Mouse (Mus musculus): Measurements from ENCODE around the gene Nup62. TPM values are rescaled to one million over a fixed set of nuclear protein-coding genes. Genes with fewer than 3 reads are reported as not detected.

The Nup62 gene
- polyA plus RNA-seq (2021; fragmentation: Nextera tagmentation) = 9.7 and 11.8 TPM in 2 replicates
- long read RNA-seq, experiment 1, transcript Nup62-201 (2 exons, 2,722 nt) = major isoform, 56 of 57 reads
- long read RNA-seq, experiment 1, partial matches to known transcripts = 0 of 57 reads
- long read RNA-seq, experiment 1, other reads (novel, unspliced or antisense) = 0 of 57 reads
- long read RNA-seq, experiment 2, partial matches to known transcripts = 13 of 14 reads
- long read RNA-seq, experiment 2, other reads (novel, unspliced or antisense) = 0 of 14 reads

DNA sequence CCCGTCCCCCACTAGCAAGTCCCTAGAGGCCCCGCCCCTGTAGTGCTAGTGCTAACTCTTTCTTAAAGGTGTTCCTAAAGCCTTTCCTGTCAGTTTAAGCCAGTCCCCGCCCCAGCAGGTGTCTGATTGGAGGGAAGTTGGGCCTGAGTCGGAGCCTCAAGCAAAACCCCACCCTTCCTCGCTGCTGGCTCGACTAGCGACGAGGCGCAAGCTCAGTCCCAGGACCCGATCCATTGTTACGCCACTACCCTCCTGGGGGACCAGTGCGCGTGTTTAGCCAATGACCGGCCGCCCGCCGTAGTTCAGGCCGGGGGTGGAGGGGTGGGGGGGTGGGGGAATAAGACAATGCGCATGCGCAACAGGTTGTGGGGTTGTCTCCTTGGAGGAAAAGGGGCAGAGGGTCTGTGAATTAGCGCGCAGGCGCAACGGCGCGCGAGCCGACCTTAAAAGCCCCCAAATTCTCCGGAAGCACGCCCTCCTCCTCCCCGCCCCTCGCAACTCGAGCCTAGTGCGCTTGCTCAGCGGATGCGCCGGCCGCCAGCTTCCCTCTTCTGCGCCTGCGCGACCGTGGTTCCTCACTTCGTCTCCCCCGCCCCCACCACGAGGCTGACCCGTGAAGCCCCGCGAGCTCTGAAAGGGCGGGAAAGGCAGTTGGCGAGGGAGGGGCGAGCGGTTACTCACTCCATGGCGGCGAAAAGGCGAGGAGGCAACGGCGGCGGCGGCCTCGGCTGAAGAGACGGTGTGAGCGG lies at the start of gene Nup62, which contains the start of gene Il4i1:
Gene Nup62 (plus strand): TSS at position 368 of the 749 bp plus-strand sequence.
Gene Il4i1 (plus strand): TSS at position 667 of the 749 bp plus-strand sequence.

DNA sequence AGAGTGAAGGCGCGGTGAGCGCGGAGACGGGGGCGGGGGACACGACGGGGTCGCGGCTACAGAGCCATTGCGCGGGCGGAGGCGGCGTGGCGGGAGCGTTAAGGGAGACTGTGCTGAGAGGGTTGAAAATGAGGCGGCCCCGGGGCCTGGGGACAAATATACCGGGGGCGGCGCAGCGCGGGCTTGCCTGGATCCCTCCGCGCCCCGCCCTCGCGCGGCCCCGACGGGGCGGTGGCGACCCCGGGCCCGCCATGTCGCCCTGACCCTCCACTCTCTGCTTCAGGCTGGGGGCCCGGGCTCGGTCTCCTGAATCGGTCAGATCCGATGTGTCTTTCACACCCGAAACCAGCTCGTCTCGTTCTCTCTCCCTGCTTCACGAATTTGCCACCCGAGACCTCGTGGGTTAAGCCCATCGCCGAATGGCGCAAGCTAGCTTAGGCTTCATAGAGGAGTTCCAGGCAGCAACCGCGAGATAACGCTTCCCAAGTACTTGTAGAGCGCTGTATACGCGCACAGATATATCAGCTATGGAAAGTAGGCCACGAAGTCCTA lies 658 bp downstream of the Nup62 start, which contains the start of gene Atf5:
Gene Atf5 (minus strand): TSS at position 189 of the 552 bp plus-strand sequence.

DNA sequence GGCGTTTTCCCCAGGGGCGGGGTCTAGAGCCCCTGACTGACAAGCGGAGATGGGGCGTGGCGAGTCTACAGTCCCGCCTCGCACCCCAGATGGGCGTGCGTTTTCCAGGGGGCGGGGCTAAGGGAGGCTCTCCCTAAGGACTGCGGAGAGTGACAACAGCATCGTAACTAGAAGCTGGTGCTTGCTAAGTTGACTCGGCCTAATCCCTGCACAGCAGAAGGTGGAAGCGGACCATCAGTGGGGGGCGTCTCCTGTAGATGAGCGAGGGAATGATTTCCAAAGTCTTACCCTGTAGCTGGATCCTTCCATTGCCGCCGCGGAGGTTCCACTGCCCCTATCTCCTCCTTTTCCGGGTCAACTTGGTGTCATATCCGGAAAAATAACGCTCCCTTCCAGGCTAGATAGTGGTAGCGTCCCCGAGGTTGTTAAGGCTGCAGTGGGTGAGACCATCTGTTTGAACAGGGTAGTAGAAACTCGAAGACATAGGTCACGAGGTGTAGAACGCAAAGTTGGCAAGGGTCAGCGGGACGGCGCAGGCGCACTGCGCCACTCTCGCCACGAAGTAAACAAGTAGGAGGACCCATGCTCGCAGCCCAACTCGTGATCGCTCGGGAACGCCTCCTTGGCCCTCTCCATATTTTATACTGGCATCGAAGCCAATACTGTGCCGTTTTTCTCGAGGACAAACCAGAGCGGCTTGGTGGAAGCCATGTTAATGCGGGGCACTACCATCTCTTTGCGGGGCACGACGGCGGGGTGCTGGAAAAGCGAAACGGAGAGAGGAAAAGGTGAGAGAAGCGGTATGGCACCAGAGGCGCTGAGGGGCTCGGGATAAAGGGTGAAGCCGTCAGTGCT lies 32.9 kb downstream of the Nup62 start, which contains the start of the genes Akt1s1 and Tbc1d17:
Gene Akt1s1 (plus strand): TSS at position 431 of the 855 bp plus-strand sequence.
Gene Tbc1d17 (minus strand): TSS at position 519 of the 855 bp plus-strand sequence.

DNA sequence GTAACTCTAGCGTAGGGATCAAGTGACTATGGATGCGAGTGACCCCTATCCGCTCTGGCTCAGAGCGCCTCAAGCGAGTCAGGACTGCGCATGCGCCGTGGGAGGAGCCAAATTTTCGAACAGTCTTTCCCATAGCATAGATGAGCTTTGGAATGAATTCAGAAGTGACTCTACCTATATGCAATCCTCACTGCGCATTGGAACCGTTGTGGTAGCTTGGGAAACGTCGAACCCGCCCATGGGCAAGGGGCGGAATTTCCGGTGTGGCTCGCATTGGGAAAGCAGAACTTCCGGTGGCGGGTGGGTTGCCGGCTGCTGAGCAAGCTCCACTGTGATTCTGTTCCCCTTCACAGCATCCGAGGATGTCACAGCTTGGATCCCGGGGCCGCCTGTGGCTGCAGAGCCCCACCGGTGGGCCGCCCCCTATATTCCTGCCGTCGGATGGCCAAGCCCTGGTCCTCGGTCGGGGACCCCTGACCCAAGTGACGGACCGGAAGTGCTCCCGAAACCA lies 41.2 kb downstream of the Nup62 start, which contains the start of gene Pnkp:
Gene Pnkp (plus strand): TSS at position 98 of the 511 bp plus-strand sequence.

DNA sequence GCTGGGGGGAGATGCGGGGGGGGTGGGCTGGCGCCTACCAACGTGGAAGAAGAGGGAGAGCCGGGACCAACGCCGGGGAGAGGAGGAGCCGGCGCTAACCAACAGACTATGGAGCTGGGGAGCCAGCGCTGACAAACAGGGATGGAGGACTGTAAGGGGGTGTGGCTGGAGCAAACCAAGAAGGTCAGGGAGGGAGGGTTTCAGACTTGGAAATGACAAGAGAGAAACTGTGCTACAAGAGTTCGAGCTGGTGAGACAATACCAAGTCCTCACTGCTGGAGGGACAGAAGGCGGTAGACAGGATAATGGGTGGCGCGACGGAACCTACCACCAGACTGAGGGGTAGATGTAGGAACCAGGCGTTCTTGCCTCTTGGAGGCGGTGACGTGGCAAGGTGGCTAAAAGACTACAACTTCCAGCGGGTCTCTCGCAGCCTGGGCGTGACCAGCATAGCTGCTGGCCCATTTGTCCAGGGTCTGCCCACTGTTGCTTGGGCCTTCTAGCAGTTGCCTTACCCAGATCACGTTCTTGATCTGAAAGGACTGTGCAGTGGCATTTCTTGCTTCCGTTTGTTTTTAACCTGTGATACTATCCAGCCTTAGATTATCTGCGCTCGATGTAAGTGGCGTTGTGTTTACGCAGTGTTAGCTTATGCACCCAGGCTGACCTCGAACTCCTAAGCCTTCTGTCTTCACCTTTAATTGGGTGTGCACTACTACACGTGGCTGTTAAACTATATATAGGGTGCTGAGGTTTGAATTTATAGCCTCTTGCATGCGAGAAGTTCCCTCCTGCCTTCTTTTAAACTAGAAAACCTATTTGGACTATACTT lies 54.0 kb downstream of the Nup62 start, which contains the start of gene Ptov1:
Gene Ptov1 (minus strand): TSS at position 92 of the 832 bp plus-strand sequence.

Other genes starting within 250 kb of the Nup62 start
- gene Napsa, start 243.7 kb upstream of the Nup62 start, polyA plus RNA-seq (2021; fragmentation: Nextera tagmentation) = 0.23 and 0.34 TPM in 2 replicates
- gene Kcnc3, start 225.4 kb upstream of the Nup62 start, polyA plus RNA-seq (2021; fragmentation: Nextera tagmentation) = 2.6 and 34.9 TPM in 2 replicates
- 20.8 and 23.6 TPM in 2 replicates for gene Myh14, start 145.2 kb upstream of the Nup62 start, polyA plus RNA-seq (2021; fragmentation: Nextera tagmentation)
- not detected in 2 replicates for gene Izumo2, start 107.3 kb upstream of the Nup62 start, polyA plus RNA-seq (2021; fragmentation: Nextera tagmentation)
- 29.4 and 33.2 TPM in 2 replicates for gene Vrk3, start 67.7 kb upstream of the Nup62 start, polyA plus RNA-seq (2021; fragmentation: Nextera tagmentation)
- gene Zfp473, start 65.0 kb upstream of the Nup62 start, polyA plus RNA-seq (2021; fragmentation: Nextera tagmentation) = 0.18 and 0.42 TPM in 2 replicates
- 0.51 and 1.0 TPM in 2 replicates for gene Il4i1, start 299 bp downstream of the Nup62 start, polyA plus RNA-seq (2021; fragmentation: Nextera tagmentation)
- gene Atf5, start 570 bp downstream of the Nup62 start, polyA plus RNA-seq (2021; fragmentation: Nextera tagmentation) = 0.93 and 2.1 TPM in 2 replicates
- gene Akt1s1, start 32.9 kb downstream of the Nup62 start, polyA plus RNA-seq (2021; fragmentation: Nextera tagmentation) = 31.0 and 50.0 TPM in 2 replicates
- gene Tbc1d17, start 33.0 kb downstream of the Nup62 start, polyA plus RNA-seq (2021; fragmentation: Nextera tagmentation) = 48.7 and 69.5 TPM in 2 replicates
- 25.1 and 38.7 TPM in 2 replicates for gene Pnkp, start 41.1 kb downstream of the Nup62 start, polyA plus RNA-seq (2021; fragmentation: Nextera tagmentation)
- gene Ptov1, start 53.7 kb downstream of the Nup62 start, polyA plus RNA-seq (2021; fragmentation: Nextera tagmentation) = 120 and 523 TPM in 2 replicates
- gene Med25, start 76.6 kb downstream of the Nup62 start, polyA plus RNA-seq (2021; fragmentation: Nextera tagmentation) = 114 and 117 TPM in 2 replicates
- 11.3 and 12.2 TPM in 2 replicates for gene Fuz, start 80.0 kb downstream of the Nup62 start, polyA plus RNA-seq (2021; fragmentation: Nextera tagmentation)
- gene Ap2a1, start 113.4 kb downstream of the Nup62 start, polyA plus RNA-seq (2021; fragmentation: Nextera tagmentation) = 27.8 and 116 TPM in 2 replicates
- 0.91 and 0.97 TPM in 2 replicates for gene Tsks, start 127.1 kb downstream of the Nup62 start, polyA plus RNA-seq (2021; fragmentation: Nextera tagmentation)
- gene Cpt1c, start 158.8 kb downstream of the Nup62 start, polyA plus RNA-seq (2021; fragmentation: Nextera tagmentation) = 48.7 and 54.3 TPM in 2 replicates
- 9.6 and 17.5 TPM in 2 replicates for gene Prmt1, start 170.5 kb downstream of the Nup62 start, polyA plus RNA-seq (2021; fragmentation: Nextera tagmentation)
- gene Irf3, start 181.6 kb downstream of the Nup62 start, polyA plus RNA-seq (2021; fragmentation: Nextera tagmentation) = 11.6 and 14.6 TPM in 2 replicates
- 2.0 and 2.6 TPM in 2 replicates for gene Bcl2l12, start 182.6 kb downstream of the Nup62 start, polyA plus RNA-seq (2021; fragmentation: Nextera tagmentation)
- 61.4 and 61.9 TPM in 2 replicates for gene Scaf1, start 200.3 kb downstream of the Nup62 start, polyA plus RNA-seq (2021; fragmentation: Nextera tagmentation)
- gene Rras, start 201.9 kb downstream of the Nup62 start, polyA plus RNA-seq (2021; fragmentation: Nextera tagmentation) = 5.0 and 5.8 TPM in 2 replicates
- gene Prr12, start 236.8 kb downstream of the Nup62 start, polyA plus RNA-seq (2021; fragmentation: Nextera tagmentation) = 3.6 and 6.1 TPM in 2 replicates
- 36.5 and 47.8 TPM in 2 replicates for gene Nosip, start 246.3 kb downstream of the Nup62 start, polyA plus RNA-seq (2021; fragmentation: Nextera tagmentation)
- 11.7 and 12.1 TPM in 2 replicates for gene Prrg2, start 246.6 kb downstream of the Nup62 start, polyA plus RNA-seq (2021; fragmentation: Nextera tagmentation)

Data from left cerebral cortex, adult 6 months (tissue).